Mouse (Mus musculus) myocyte (in vitro differentiated cells): Measurements from ENCODE around the gene Ppp1r8.

ENCODE experiments used
- CEBPB ChIP-seq: IDR thresholded peaks from 2 replicates; pipeline ENCODE4 v1.6.1; 2011; ENCODE audit warnings: mild to moderate bottlenecking, moderate library complexity; ENCODE audit not compliant: poor library complexity, insufficient read depth, severe bottlenecking
- E2F4 ChIP-seq: IDR thresholded peaks from one replicate; pipeline ENCODE4 v1.6.1; 2011; ENCODE audit warnings: mild to moderate bottlenecking, control low read depth, moderate library complexity; ENCODE audit not compliant: insufficient read depth
- MAX ChIP-seq: IDR thresholded peaks from one replicate; pipeline ENCODE4 v1.6.1; 2011; ENCODE audit warnings: low read depth, mild to moderate bottlenecking, control low read depth
- MYOD1 ChIP-seq, 3 experiments: IDR thresholded peaks; one replicate each; pipeline ENCODE4 v1.6.1; 2011; ENCODE audit warnings: control low read depth in 2 of 3, low read depth in 2 of 3, mild to moderate bottlenecking in 2 of 3, moderate library complexity in 1 of 3; ENCODE audit not compliant: insufficient read length in 2 of 3, control insufficient read depth in 1 of 3
- MYOG ChIP-seq, 3 experiments: IDR thresholded peaks; one replicate each; pipeline ENCODE4 v1.6.1; 2011; ENCODE audit warnings: control low read depth in 2 of 3, low read depth in 2 of 3, mild to moderate bottlenecking in 2 of 3; ENCODE audit not compliant: insufficient read length in 2 of 3, control insufficient read depth in 1 of 3, insufficient read depth in 1 of 3
- POLR2A ChIP-seq: IDR thresholded peaks from one replicate; pipeline ENCODE4 v1.6.1; 2011; ENCODE audit warnings: low read depth, mild to moderate bottlenecking, control low read depth, moderate library complexity; ENCODE audit not compliant: insufficient read length
- TCF12 ChIP-seq: IDR thresholded peaks from one replicate; pipeline ENCODE4 v1.6.1; 2011; ENCODE audit warnings: mild to moderate bottlenecking, control low read depth; ENCODE audit not compliant: poor library complexity, insufficient read depth, severe bottlenecking
- TCF3 ChIP-seq: IDR thresholded peaks from one replicate; pipeline ENCODE4 v1.6.1; 2011; ENCODE audit warnings: low read depth, control low read depth; ENCODE audit not compliant: insufficient read length
- USF1 ChIP-seq: IDR thresholded peaks from one replicate; pipeline ENCODE4 v1.6.1; 2011; ENCODE audit warnings: low read depth, mild to moderate bottlenecking, control low read depth, moderate library complexity

- TF ChIP-seq POLR2A (no peak), E2F4 (no peak), USF1 (no peak), MYOD1 (IDR thresholded peaks at IDR 0.05; ENCODE audit: control insufficient read depth in 1 of 3, insufficient read length in 2 of 3, low read depth in 2 of 3) (no peak), MAX (no peak), TCF12 (no peak), MYOG (IDR thresholded peaks at IDR 0.05; ENCODE audit: control insufficient read depth in 1 of 3, insufficient read depth in 1 of 3, insufficient read length in 2 of 3, low read depth in 2 of 3) (no peak), TCF3 (no peak), CEBPB (no peak)
Measured at GRCm38 (mm10) chr4:132816404-132816803, 26.6 kb downstream of the Ppp1r8 start.
